Comparison of ENCODE assay signal across 33 mouse cellular contexts in genomic region chr8:74903054-74903842, GRCm38 (mm10). TPM values are rescaled to one million over a fixed set of nuclear protein-coding genes. Genes with fewer than 3 reads are reported as not detected.
DNase-seq lines count a peak whose midpoint lies in the region; ATAC-seq and TF ChIP-seq lines count a peak whose summit lies in the region.
"Had no signal": no experiment of that assay in that cellular context is flagged by ENCODE, and none has a peak within 500 bp of the region (broad histone marks: within the 10 kb centered on the region; RNA-seq: fewer than 3 reads in every experiment).

No protein-coding gene starts in this region.

- H3K27ac ChIP-seq in hindbrain, embryonic 11.5 days (ENCODE audit: low read depth, low read length), result no peak overlapping the region
- no peak overlapping the region for H3K27ac ChIP-seq in hindbrain, embryonic 10.5 days
- no peak overlapping the region for H3K27ac ChIP-seq in midbrain, embryonic 13.5 days
- no peak overlapping the region for H3K27ac ChIP-seq in midbrain, postnatal 0 days (ENCODE audit: low read depth, low read length)
- no peak overlapping the region for H3K27ac ChIP-seq in neural tube, embryonic 15.5 days (replicated peaks)
- H3K27ac ChIP-seq: embryonic facial prominence, embryonic 12.5 days; gastrocnemius, adult 2 months; left cerebral cortex, adult 2 months; limb, embryonic 13.5 days; lung, embryonic 15.5 days; midbrain, embryonic 12.5 days; neural tube, embryonic 12.5 days had no signal

- TF ChIP-seq CTCF in midbrain, postnatal 0 days (IDR thresholded peaks at IDR 0.05), result no peak

- no peak for DNase-seq in hindbrain, embryonic 11.5 days (ENCODE audit: low spot score)
- no peak for DNase-seq in hindbrain, embryonic 10.5 days (ENCODE audit: low spot score)
- DNase-seq in midbrain, postnatal 0 days (ENCODE audit: low spot score), result no peak
- peak; percentile 11 for DNase-seq in R1 (ENCODE audit: low read depth, low spot score)
- no peak for DNase-seq in kidney, postnatal 10 days
- DNase-seq: adrenal gland, postnatal 14 days; cerebellum, adult 11-12 months; cerebellum, adult 9-11 months; embryo, embryonic 11 days; gastrocnemius, adult 2 months; gastrocnemius, postnatal 36 days; heart, adult 18-20 months; kidney, adult 9 months; kidney, postnatal 14 days; thymus, postnatal 4 days had no signal

- H3K36me3 ChIP-seq in hindbrain, embryonic 11.5 days (ENCODE audit: control insufficient read depth, insufficient read depth, low read length), result no peaks in the 10 kb centered on the region
- H3K36me3 ChIP-seq in hindbrain, embryonic 10.5 days, result no peaks in the 10 kb centered on the region
- H3K36me3 ChIP-seq in midbrain, embryonic 13.5 days, result no peaks in the 10 kb centered on the region
- H3K36me3 ChIP-seq in midbrain, postnatal 0 days (ENCODE audit: insufficient read depth, low read length), result no peaks in the 10 kb centered on the region
- no peaks in the 10 kb centered on the region for H3K36me3 ChIP-seq in neural tube, embryonic 15.5 days
- H3K36me3 ChIP-seq: embryonic facial prominence, embryonic 12.5 days; G1E; limb, embryonic 13.5 days; lung, embryonic 15.5 days; midbrain, embryonic 12.5 days; neural tube, embryonic 12.5 days had no signal

- 62% methylated on average over 6 of the region's 6 CpGs for WGBS in hindbrain, embryonic 11.5 days
- 68% methylated on average over 6 of the region's 6 CpGs for WGBS in hindbrain, embryonic 10.5 days
- WGBS in midbrain, embryonic 13.5 days, result 58% methylated on average over 6 of the region's 6 CpGs
- WGBS in midbrain, postnatal 0 days, result 55% methylated on average over 6 of the region's 6 CpGs
- WGBS in neural tube, embryonic 15.5 days, result 51% methylated on average over 6 of the region's 6 CpGs

- H3K9me3 ChIP-seq in hindbrain, embryonic 11.5 days (ENCODE audit: control insufficient read depth, low read length), result no peaks in the 10 kb centered on the region
- no peaks in the 10 kb centered on the region for H3K9me3 ChIP-seq in hindbrain, embryonic 10.5 days
- no peaks in the 10 kb centered on the region for H3K9me3 ChIP-seq in midbrain, embryonic 13.5 days
- no peaks in the 10 kb centered on the region for H3K9me3 ChIP-seq in midbrain, postnatal 0 days (ENCODE audit: low read length)
- H3K9me3 ChIP-seq in neural tube, embryonic 15.5 days (replicated peaks), result no peaks in the 10 kb centered on the region
- H3K9me3 ChIP-seq: embryonic facial prominence, embryonic 12.5 days; G1E; limb, embryonic 13.5 days; lung, embryonic 15.5 days; midbrain, embryonic 12.5 days; neural tube, embryonic 12.5 days had no signal

- no peaks in the 10 kb centered on the region for H3K4me1 ChIP-seq in hindbrain, embryonic 11.5 days (replicated peaks; ENCODE audit: control insufficient read depth, insufficient read depth, low read length)
- H3K4me1 ChIP-seq in hindbrain, embryonic 10.5 days (replicated peaks), result 0 out of 2 replicates have a peak, but pooled peaks cover 6% of the 10 kb centered on the region
- H3K4me1 ChIP-seq in midbrain, embryonic 13.5 days (replicated peaks), result peaks cover 5% of the 10 kb centered on the region; the same call in 1 of the 2 replicates
- H3K4me1 ChIP-seq in midbrain, postnatal 0 days (ENCODE audit: insufficient read depth, low read length), result no peaks in the 10 kb centered on the region
- peaks cover 6% of the 10 kb centered on the region; the same call in 1 of the 2 replicates for H3K4me1 ChIP-seq in neural tube, embryonic 15.5 days
- H3K4me1 ChIP-seq: embryonic facial prominence, embryonic 12.5 days; limb, embryonic 13.5 days; lung, embryonic 15.5 days; neural tube, embryonic 12.5 days had no signal

- H3K4me2 ChIP-seq in hindbrain, embryonic 11.5 days (replicated peaks; ENCODE audit: low read depth, low read length), result no peak overlapping the region
- no peak overlapping the region for H3K4me2 ChIP-seq in midbrain, embryonic 13.5 days (replicated peaks)
- H3K4me2 ChIP-seq in midbrain, postnatal 0 days (ENCODE audit: low read depth, low read length, poor library complexity, severe bottlenecking), result no peak overlapping the region
- no peak overlapping the region for H3K4me2 ChIP-seq in neural tube, embryonic 15.5 days
- H3K4me2 ChIP-seq: embryonic facial prominence, embryonic 12.5 days; heart, embryonic 11.5 days; limb, embryonic 13.5 days; liver, embryonic 11.5 days; lung, embryonic 15.5 days; midbrain, embryonic 12.5 days; neural tube, embryonic 12.5 days had no signal

- no peak overlapping the region for H3K9ac ChIP-seq in hindbrain, embryonic 11.5 days (ENCODE audit: low read depth, low read length)
- no peak overlapping the region for H3K9ac ChIP-seq in midbrain, embryonic 13.5 days (replicated peaks)
- H3K9ac ChIP-seq in midbrain, postnatal 0 days (replicated peaks; ENCODE audit: low read length, poor library complexity, severe bottlenecking), result no peak overlapping the region
- H3K9ac ChIP-seq in neural tube, embryonic 15.5 days (replicated peaks), result no peak overlapping the region
- H3K9ac ChIP-seq: embryonic facial prominence, embryonic 12.5 days; limb, embryonic 13.5 days; lung, embryonic 15.5 days; midbrain, embryonic 12.5 days; neural tube, embryonic 12.5 days had no signal

- peak; percentile 43; the same call in 1 of the 2 replicates for ATAC-seq in hindbrain, embryonic 11.5 days (ENCODE audit: low FRiP score)
- ATAC-seq in midbrain, embryonic 13.5 days, result peak; percentile 40; the same call in 1 of the 2 replicates
- ATAC-seq in midbrain, postnatal 0 days (ENCODE audit: low FRiP score), result no peak
- 0 out of 2 replicates have a peak, but pooled peaks have one; percentile 55 for ATAC-seq in neural tube, embryonic 15.5 days (ENCODE audit: low FRiP score)
- ATAC-seq: forebrain, embryonic 16.5 days; inflammation-experienced regulatory T-cells, adult 6 months; Patski had no signal

- H3K4me3 ChIP-seq in hindbrain, embryonic 11.5 days (ENCODE audit: low read depth, low read length), result no peak overlapping the region
- H3K4me3 ChIP-seq in hindbrain, embryonic 10.5 days, result no peak overlapping the region
- no peak overlapping the region for H3K4me3 ChIP-seq in midbrain, embryonic 13.5 days (replicated peaks)
- H3K4me3 ChIP-seq in midbrain, postnatal 0 days (ENCODE audit: low read depth, low read length), result no peak overlapping the region
- H3K4me3 ChIP-seq in neural tube, embryonic 15.5 days (replicated peaks), result no peak overlapping the region
- H3K4me3 ChIP-seq: embryonic facial prominence, embryonic 12.5 days; gastrocnemius, adult 2 months; left cerebral cortex, adult 2 months; limb, embryonic 13.5 days; lung, embryonic 15.5 days; midbrain, embryonic 12.5 days; neural tube, embryonic 12.5 days had no signal

- no peaks in the 10 kb centered on the region for H3K27me3 ChIP-seq in hindbrain, embryonic 11.5 days (ENCODE audit: control insufficient read depth, insufficient read depth, low read length)
- H3K27me3 ChIP-seq in hindbrain, embryonic 10.5 days (ENCODE audit: insufficient read depth, poor library complexity, severe bottlenecking), result no peaks in the 10 kb centered on the region
- H3K27me3 ChIP-seq in midbrain, embryonic 13.5 days, result no peaks in the 10 kb centered on the region
- H3K27me3 ChIP-seq in midbrain, postnatal 0 days (ENCODE audit: insufficient read depth, low read length), result no peaks in the 10 kb centered on the region
- H3K27me3 ChIP-seq in neural tube, embryonic 15.5 days (replicated peaks), result no peaks in the 10 kb centered on the region
- H3K27me3 ChIP-seq: embryonic facial prominence, embryonic 12.5 days; limb, embryonic 13.5 days; lung, embryonic 15.5 days; midbrain, embryonic 12.5 days; neural tube, embryonic 12.5 days had no signal

RNA-seq across cellular contexts. Expression of gene Isx, which starts 30.3 kb away (rescaled TPM):
- polyA plus RNA-seq in hindbrain, embryonic 11.5 days (2014; fragmentation: Nextera tagmentation; extraction: Ambion mirVana), result not detected in 2 replicates
- not detected in 2 replicates for polyA plus RNA-seq in hindbrain, embryonic 10.5 days (2016; fragmentation: Nextera tagmentation; extraction: Ambion mirVana)
- polyA plus RNA-seq in midbrain, embryonic 13.5 days (2015; fragmentation: Nextera tagmentation; extraction: Ambion mirVana), result not detected in 2 replicates
- not detected in 2 replicates for total RNA-seq in midbrain, postnatal 0 days (2014; rRNA removed)
- not detected in 2 replicates for polyA plus RNA-seq in midbrain, postnatal 0 days (2015; fragmentation: Nextera tagmentation; extraction: Ambion mirVana)
- 6.0 TPM in 1 of 2 replicates, not detected in the other for polyA plus RNA-seq in neural tube, embryonic 15.5 days (2015; fragmentation: Nextera tagmentation; extraction: Ambion mirVana)
- total RNA-seq: gastrocnemius, adult 2 months; gastrocnemius, postnatal 36 days; heart, adult 18-20 months; hematopoietic stem cell, adult 5-6 weeks; layer of hippocampus, postnatal 14 days; left cerebral cortex, adult 2 months; megakaryocyte progenitor cell, adult 5-6 weeks had no signal
- polyA plus RNA-seq: embryonic facial prominence, embryonic 12.5 days; forebrain, embryonic 16.5 days; G1E; heart, embryonic 11.5 days; lung, embryonic 15.5 days; midbrain, embryonic 12.5 days; neural tube, embryonic 12.5 days; Patski; thymus, postnatal 0 days had no signal
